Mouse (Mus musculus) monocyte, adult 2 months (primary cell): Measurements from ENCODE around the gene Grin2c.

ENCODE experiments used
- DNase-seq, 2 experiments: peaks; one replicate each; pipeline ENCODE4 v3.0.0; 2022; ENCODE audit warnings: low spot score in 2 of 2, low read depth in 1 of 2

The Grin2c gene

DNA sequence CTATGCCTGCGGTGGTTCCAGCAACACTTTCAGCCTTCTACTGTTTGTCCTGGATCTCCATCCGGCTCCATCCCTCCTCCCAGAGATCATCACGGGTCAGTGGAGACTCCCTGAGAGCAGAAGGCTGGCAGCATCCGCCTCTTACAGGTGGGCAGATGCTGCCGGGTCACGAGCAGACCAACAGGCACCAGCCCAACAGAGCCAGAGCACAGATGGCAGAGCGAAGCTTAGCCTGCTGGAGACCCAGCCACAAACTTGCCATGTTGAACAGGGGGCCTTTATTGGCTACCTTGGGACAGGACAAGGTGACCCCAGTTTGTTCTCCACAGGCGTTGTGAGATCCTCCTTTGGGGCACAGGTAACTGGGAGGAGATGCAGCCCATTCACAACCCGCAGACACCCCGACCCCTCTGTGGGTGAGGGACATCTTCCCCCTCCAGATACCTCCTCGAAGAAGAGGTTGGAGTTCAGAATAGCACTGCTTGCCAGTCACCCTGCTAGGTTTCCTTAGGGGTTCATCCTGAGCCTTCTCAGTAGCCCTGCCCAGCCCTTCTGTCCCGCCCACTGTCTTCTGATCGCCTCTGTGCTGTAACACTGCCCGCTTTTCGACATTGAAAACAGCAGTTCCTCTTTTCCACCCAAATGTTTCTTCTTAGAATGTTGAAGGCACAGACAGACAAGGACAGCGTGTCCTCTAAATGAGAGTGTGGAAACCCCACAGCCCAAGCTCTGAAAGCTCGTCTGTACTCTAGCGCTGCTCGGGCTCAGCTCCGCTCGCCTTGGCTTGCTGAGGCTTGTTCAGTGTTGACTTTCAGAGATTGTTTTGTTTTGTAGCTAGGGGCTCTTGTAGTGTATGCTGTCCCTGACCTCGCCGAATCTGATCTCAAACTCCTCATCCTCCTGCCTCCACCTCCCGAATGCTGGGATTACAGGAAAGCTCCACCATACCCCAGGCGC, 58.0 kb downstream of the Grin2c start:
- peak in 1 of 2 experiments; percentile 39 for DNase-seq

DNA sequence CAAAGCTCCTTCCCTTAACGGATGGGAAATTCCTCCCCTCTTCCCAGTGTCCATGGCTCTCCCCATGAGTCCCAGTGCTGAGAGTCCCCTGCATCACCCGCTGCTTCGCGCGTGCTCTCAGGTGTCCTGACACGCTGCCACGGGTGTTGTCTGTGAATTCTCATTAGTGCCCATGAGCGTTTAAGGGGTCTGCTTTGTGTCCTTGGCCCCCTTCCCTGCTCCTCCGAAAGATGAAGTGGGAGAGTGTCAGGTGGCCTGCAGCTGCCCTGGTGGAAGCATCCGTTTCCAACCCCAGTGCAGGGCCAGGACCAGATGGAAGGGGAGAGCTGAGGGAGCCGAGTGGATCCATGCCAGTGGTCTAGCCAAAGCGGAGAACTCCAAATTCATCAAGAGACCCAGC, 58.9 kb downstream of the Grin2c start:
- DNase-seq = no peak

DNA sequence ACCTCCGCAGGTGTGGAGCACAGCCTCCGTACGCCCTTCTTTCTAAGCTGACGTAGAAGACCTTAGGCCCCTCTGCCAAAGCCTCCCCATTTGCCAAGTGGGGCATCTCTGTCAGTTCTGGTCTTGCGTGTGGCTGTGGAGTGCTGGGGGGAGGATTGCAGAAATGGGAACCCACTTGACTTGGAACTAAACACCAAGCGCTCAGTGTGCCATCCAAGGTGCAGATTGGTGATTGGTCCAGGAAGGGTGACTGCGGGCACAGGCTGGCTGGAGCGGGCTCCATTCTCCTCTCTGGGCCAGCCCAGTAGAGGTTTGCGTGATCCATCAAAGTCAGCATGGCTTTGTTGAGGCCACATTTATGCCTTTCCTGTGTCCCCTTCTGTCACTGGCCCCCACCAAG, 64.3 kb downstream of the Grin2c start:
- no peak for DNase-seq

DNA sequence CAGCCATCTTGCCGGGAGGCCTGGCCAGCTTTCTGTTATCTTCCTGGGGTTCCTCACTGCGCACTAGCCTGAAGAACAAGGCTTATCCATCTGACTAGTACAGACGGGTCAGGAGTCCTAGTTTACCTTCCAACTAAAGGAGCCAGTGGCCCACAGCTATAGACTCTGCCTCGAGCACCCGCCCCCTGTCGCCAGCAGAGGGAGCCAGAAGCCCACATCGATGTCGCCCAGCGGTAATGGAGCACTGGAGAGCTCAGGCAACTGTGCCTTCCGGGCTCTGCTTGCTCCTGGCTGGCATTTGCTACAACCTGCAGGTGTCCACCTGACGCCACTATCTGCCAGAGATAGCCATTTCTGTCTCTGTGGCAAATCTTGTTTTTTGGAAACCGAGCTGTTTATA, 64.7 kb downstream of the Grin2c start:
- DNase-seq = peak in 1 of 2 experiments; percentile 64

DNA sequence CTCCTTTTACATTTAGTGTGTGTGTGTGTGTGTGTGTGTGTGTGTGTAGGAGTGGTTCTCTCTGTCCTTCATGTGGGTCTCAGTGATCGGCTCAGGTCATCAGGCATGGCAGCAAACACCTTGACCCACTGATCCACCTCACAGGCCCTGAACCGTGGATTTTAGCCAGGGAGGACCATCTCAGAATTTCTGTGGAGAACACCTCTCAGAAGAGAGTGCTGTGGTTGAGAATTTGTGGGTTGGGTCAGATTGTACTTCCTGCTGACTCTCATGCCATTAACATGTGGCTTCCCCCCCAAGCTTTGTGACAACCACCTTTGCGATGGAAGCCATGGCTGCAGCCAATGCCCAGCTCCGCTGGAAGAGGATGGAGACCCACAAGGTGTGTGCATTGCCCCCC, 66.5 kb downstream of the Grin2c start:
- DNase-seq = no peak
